In the genomic region with DNA sequence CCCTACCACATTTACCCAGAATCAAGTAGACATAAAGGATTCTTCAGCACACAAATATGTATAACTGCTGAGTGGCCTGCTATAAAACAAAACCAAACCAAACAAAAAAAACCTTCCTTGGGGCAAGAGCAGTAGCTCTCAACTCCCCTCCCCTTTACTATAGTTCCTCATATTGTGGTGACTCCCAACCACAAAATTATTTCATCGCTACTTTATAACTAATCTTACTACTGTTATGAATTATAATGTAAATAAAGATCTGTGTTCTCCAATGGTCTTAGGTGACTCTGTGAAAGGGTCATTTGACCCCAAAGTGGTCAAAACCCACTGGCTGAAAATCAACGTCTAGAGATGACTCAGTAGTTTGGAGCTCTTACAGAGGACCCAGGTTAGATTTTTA, we compare ENCODE assay signal across 12 mouse cellular contexts.
"Had no signal": no experiment of that assay in that cellular context is flagged by ENCODE, and none has a peak within 500 bp of the region (broad histone marks: within the 10 kb centered on the region; RNA-seq: fewer than 3 reads in every experiment).

No protein-coding gene starts in this region.

- H3K9ac ChIP-seq: limb, embryonic 12.5 days; liver, embryonic 13.5 days; liver, postnatal 0 days; lung, embryonic 15.5 days; neural tube, embryonic 13.5 days had no signal

- DNase-seq: kidney, postnatal 36 days; liver; liver, embryonic 13.5 days; liver, postnatal 0 days; lung, postnatal 14 days; midbrain, embryonic 14.5 days; right cerebral cortex, postnatal 14 days; thymus, postnatal 4 days had no signal

- H3K27ac ChIP-seq: limb, embryonic 12.5 days; liver, embryonic 13.5 days; lung, embryonic 15.5 days; midbrain, embryonic 10.5 days; neural tube, embryonic 13.5 days had no signal

- H3K9me3 ChIP-seq: limb, embryonic 12.5 days; liver, embryonic 13.5 days; lung, embryonic 15.5 days; midbrain, embryonic 10.5 days; neural tube, embryonic 13.5 days had no signal

- H3K27me3 ChIP-seq: limb, embryonic 12.5 days; liver, embryonic 13.5 days; lung, embryonic 15.5 days; neural tube, embryonic 13.5 days had no signal

- H3K4me3 ChIP-seq: limb, embryonic 12.5 days; liver, embryonic 13.5 days; lung, embryonic 15.5 days; midbrain, embryonic 10.5 days; neural tube, embryonic 13.5 days had no signal

- H3K4me1 ChIP-seq: lung, embryonic 15.5 days had no signal

- H3K36me3 ChIP-seq: lung, embryonic 15.5 days; neural tube, embryonic 13.5 days had no signal

- ATAC-seq: liver, postnatal 0 days had no signal

- H3K4me2 ChIP-seq: limb, embryonic 12.5 days; liver, embryonic 13.5 days; lung, embryonic 15.5 days; neural tube, embryonic 13.5 days had no signal
